Mouse (Mus musculus): ENCODE measurements around the gene Farp1.

- no peak for TF ChIP-seq CTCF (IDR thresholded peaks at IDR 0.05; ENCODE audit: low read depth, low read length)
- TF ChIP-seq POLR2A (IDR thresholded peaks at IDR 0.05; ENCODE audit: extremely low read depth, insufficient read depth, low read length): no peak
Observed at GRCm38 (mm10) chr14:121259332-121259731, 224.3 kb downstream of the Farp1 start.
